Mouse (Mus musculus) mouse embryonic stem cell (cell line): ENCODE results near the gene Hunk.

Source experiments
- in situ Hi-C, 2 experiments: fragments of 300-500 bp; cut with MboI; formaldehyde crosslinking; loops; 1 replicate in 1 of 2; 3 replicates in 1 of 2; pipeline ENCODE4 v1.14.3; 2019 to 2020; ENCODE audit warnings: low sequenced_read_pairs in 2 of 2, low pct_unique_long_range_greater_than_20kb in 1 of 2, mixed read lengths in 1 of 2; ENCODE audit not compliant: unreplicated experiment in 1 of 2

Gene Hunk

GRCm38 (mm10) chr16:90523373-90523772, 137.6 kb downstream of the Hunk start:
- in situ Hi-C loops, result no loop called here

GRCm38 (mm10) chr16:90523894-90524293, 138.1 kb downstream of the Hunk start:
- in situ Hi-C loops, result no loop called here

GRCm38 (mm10) chr16:90524393-90524792, 138.6 kb downstream of the Hunk start:
- in situ Hi-C loops, result no loop called here

- in situ Hi-C loops, result no loop called here
Measured at GRCm38 (mm10) chr16:90533119-90533673, 147.4 kb downstream of the Hunk start.

- in situ Hi-C loops, result no loop called here
Measured at GRCm38 (mm10) chr16:90534591-90534990, 148.8 kb downstream of the Hunk start.

GRCm38 (mm10) chr16:90538926-90539325, 153.1 kb downstream of the Hunk start:
- in situ Hi-C loops, result no loop called here

GRCm38 (mm10) chr16:90541191-90541590, 155.4 kb downstream of the Hunk start:
- in situ Hi-C loops, result no loop called here

- in situ Hi-C loops, result no loop called here
Measured at GRCm38 (mm10) chr16:90542383-90542782, 156.6 kb downstream of the Hunk start.

- in situ Hi-C loops, result no loop called here
Measured at GRCm38 (mm10) chr16:90544175-90544574, 158.4 kb downstream of the Hunk start.

- in situ Hi-C loops, result no loop called here
Measured at GRCm38 (mm10) chr16:90545509-90545908, 159.7 kb downstream of the Hunk start.

GRCm38 (mm10) chr16:90546591-90546990, 160.8 kb downstream of the Hunk start:
- in situ Hi-C loops, result no loop called here

- in situ Hi-C loops, result no loop called here
Measured at GRCm38 (mm10) chr16:90547996-90548395, 162.2 kb downstream of the Hunk start.
